Mouse (Mus musculus): ENCODE results near the gene Tmem167.
"Not testable (repeated sequence)": the region's sequence is repeated elsewhere in the genome, so short reads cannot be mapped to it uniquely, and the experiment has no call there.

Tmem167 gene

DNA sequence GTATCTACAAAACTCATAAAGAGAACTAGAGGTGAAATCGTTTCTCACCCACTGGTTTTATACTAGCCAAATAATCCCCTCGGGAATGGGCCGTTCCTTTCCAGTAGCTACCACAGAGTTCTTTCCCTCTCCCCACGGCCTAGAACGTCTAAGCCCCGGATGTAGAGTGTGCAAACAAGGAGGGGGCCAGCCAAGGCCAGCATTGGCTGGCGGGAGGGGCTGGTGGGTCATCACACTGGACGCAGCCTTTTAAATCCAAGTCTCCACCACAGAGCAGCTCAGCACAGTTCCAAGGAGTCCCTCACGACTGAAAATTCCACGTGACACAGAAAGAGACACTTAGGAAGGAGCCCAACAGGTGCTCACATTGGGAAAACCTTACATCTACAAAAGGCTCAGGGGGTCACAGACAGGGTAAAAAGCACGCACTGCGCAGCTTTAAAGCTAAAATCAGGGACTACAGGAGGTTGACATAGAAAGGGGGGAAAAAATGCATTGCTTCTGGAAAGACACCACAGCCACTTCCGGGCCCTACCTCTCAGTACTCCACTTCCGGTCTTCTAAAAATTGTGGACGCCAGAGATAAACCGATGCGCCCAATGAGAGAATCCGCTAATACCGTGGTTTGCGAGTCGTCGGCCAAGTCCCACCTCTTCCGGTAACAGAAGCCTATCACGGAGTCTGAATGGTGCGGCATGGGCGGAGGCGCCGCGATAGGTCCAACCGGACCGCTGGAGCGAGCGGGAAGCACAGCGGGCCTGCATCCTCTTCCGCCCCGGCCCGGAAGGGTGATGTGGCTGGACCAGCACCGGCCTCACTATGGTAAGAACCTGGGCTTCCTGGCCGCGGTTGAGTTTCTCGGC is at the start of gene Tmem167, which contains the start of gene Xrcc4:
Tmem167 (plus strand) TSS at position 162 of the 863 bp plus-strand sequence.
Xrcc4 (minus strand) TSS at position 647 of the 863 bp plus-strand sequence.
- peak; percentile 91 to 92 for DNase-seq

- DNase-seq = no peak
These were observed 49.3 kb upstream of the Tmem167 start for GRCm38 (mm10) chr13:90039613-90040012.

GRCm38 (mm10) chr13:90051735-90052134 is 37.2 kb upstream of the Tmem167 start:
- peak; percentile 26 to 36 for DNase-seq

DNA sequence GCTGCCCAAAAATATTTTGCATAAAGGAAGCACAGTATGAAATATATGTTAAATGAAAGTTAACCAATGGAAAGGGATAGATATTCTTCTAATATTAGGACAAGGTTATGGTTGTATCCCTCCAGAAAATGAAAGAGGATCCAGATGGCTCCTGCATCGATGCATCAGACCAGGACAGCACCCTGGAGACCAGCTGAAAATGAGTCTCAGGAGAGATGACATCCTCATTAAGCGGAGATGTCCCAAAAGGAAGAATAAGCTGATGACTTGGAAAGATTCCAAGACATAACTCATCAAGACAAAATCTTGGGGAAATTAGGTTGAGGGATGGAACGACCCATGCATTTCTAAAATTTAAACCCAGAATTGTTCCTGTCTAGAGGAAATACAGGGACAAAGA is 36.5 kb upstream of the Tmem167 start:
- DNase-seq = no peak

GRCm38 (mm10) chr13:90061877-90062276 is 27.0 kb upstream of the Tmem167 start:
- no peak for DNase-seq

GRCm38 (mm10) chr13:90089825-90090183 is 881 bp downstream of the Tmem167 start:
- DNase-seq = no peak

DNA sequence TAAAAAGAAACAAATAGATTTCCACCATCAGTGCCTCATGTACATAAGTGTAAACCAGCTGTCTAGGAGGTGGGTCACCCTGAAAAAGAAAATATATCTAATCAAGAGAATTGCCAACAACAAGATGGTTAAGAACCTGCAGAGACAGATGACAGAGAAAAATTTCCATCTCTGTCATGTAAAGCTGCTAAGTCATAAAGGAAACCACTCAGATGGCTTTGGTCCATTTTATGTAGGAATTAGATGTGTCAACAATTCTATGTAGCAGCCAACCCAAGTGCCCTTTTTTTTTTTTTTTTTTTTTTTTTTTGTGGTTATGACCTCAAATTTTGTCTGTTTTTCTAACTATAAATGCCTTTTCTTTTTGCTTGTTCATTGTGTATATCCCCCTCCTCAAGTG is 12.6 kb downstream of the Tmem167 start:
- DNase-seq = no peak

DNA sequence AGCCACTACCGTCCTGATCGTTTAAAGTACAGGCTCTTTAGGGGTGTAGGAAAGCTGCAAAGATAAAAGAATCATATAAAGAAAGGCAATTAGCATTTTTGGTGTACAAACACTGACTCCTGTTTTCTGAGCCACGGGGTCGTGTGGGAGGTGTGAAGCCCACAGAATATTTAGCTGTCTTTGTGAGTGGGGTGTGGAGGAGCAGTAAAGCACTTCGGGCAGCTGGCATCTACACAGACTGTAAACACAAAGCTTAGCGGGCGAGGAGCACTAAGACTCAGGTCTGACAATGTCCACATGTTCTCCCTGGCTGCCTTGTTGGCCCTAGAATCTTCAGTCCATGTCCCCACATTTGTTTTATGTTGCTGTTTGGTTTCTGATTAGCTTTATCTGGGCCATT is 17.2 kb downstream of the Tmem167 start:
- DNase-seq = no peak

- not testable (repeated sequence) for DNase-seq
These were observed 19.8 kb downstream of the Tmem167 start for GRCm38 (mm10) chr13:90108746-90109145.

DNA sequence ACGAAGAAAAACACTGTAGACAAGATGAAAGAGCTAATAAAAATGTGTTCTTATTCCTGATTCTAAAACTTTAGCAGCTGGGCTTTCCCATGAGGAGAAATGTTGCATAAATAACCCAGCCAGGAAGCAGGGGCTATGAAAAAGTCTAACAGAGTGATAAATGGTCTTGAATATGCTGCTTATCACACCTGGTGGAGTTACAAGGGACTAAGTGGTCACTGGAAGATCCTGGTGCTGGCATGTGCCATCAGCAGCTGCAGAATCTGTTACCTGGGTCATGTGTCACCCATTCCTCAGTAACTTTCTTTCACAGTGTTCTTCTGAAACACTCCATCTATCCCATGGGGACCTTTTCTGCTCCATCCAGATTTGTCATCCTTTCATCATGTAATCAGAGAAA is 22.8 kb downstream of the Tmem167 start:
- DNase-seq = no peak

GRCm38 (mm10) chr13:90136156-90136910 is 47.4 kb downstream of the Tmem167 start:
- no peak for DNase-seq

DNA sequence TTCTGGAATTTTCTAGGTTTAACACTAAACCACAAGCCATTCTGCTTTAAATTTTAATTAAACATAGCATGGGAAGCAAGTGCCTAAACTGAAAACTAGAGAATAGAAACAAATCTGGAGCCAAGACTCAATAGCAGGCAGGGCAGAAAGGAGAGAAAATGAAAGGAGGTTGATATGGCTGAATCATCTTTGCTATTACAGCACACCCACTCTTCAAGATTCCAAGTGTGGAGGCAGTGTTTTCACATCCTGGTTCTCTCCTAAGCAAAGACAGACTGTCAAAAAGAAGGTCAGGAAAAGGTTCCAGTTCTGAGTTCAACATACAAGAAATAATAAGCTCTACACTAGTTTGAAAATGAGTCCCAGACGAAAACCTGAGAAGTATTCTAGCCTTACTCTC is 52.8 kb downstream of the Tmem167 start:
- no peak for DNase-seq

- no peak for DNase-seq
These were observed 54.3 kb downstream of the Tmem167 start for GRCm38 (mm10) chr13:90143245-90143644.

- no peak for DNase-seq
These were observed 63.0 kb downstream of the Tmem167 start for GRCm38 (mm10) chr13:90151881-90152280.

GRCm38 (mm10) chr13:90152536-90153273 is 63.8 kb downstream of the Tmem167 start:
- no peak for DNase-seq

DNA sequence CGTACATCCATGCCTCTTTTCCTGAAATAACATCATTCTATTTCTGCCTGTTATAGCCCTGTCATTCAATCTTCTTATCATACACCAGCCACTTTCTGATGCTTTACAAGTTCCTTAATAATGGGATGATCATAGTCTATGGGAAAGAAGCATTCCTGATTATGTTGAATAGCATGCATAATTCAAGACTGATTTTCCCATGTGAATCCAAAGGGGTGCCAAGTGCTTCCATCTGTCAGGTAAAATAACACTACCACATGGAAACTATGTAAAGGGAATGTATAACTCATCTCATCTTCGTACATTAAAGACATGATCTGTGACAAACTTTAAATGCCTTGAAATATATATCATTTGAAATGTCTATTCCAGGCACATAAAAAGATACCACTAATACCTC is 75.2 kb downstream of the Tmem167 start:
- DNase-seq = no peak

DNA sequence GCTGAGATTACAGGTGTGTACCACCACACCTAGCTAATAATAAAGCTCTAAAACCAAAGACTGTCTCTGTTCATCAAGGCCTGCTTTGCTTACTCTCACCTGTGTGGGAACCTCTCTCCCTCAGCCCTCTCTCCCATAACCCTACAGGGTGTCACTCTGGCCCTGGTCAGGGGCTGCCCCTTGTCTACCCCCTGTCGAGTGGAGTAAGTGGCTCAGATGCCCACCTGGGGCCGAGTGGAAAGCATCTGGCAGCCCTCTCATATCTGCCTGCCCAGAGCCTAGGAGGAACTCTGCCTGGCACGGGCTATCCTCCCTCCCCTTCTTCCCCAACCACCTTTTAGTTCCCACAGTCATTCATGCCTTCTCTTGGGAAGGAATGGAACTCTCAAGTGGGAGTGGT is 78.1 kb downstream of the Tmem167 start:
- no peak for DNase-seq

DNA sequence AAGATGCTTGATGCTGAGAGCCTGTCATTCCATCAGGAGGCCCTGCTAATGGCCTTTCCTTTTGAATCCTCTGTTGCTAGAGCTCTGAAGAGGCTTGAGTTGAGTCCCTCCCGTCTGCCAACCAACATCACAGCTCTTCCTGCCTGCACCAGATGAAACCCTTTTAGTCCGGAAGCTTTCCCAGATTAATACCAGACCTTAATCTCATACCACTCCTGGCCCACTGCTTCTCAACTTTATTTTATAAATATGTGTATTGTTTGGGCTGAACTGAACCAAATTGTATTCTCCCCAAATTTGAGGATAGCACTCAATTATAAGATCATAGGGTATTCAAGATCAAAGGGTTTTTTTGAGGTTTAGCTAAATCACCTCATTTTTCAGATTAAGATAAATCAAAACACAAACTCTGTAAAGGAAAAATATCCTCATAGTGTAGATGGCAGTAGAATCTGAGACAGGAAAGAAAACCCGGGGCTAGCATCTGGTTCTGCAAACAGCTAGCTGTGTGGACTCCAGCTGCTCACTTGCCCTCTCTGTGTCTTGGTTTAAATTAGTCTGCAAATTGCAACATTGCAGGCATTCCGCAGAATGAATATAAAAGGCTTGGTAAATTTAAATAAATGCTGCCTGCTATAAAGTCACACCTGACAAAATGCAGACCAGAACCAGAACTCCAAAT is 81.3 kb downstream of the Tmem167 start:
- no peak for DNase-seq

DNA sequence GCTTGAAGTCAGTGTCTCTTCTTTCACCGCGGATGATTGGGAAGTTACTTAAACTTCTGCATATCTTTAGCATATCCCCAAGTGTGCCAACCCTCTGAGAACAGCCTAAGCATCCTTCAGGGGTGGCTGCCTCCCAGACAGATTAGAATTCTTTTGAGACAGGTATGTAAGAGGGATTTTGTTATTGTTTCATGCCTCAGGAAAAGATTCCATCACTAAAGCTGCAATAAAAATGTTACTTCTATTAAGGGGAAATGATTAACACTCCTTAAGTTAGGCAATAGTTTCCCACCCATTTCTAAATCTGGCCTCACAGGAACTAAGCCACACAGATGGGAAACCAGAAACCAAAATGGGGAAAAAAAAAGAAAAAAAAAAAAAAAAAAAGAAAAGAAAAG is 81.9 kb downstream of the Tmem167 start:
- no peak for DNase-seq

GRCm38 (mm10) chr13:90171390-90171789 is 82.5 kb downstream of the Tmem167 start:
- DNase-seq = no peak

DNA sequence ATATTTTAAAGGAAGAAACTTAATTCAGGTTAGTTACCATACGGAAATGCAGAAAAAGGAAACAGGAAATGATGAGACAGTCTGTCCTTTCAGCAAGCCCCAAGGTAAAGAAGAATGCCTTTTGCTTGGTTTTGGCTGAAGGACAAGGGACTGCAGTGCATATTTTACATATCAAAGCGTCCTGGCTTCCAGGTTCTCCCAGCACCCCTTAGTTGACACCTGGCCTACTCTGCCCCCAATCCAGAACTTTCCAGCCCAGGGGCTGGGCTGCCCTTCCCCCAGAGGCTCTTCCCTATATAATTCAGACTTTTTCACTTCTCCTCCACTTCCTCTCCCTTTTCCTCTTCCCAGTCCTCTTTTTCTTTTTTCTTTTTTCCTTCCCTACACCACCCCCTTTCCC is 86.7 kb downstream of the Tmem167 start:
- DNase-seq = no peak

- DNase-seq = no peak
These were observed 93.3 kb downstream of the Tmem167 start for GRCm38 (mm10) chr13:90182262-90182661.

DNA sequence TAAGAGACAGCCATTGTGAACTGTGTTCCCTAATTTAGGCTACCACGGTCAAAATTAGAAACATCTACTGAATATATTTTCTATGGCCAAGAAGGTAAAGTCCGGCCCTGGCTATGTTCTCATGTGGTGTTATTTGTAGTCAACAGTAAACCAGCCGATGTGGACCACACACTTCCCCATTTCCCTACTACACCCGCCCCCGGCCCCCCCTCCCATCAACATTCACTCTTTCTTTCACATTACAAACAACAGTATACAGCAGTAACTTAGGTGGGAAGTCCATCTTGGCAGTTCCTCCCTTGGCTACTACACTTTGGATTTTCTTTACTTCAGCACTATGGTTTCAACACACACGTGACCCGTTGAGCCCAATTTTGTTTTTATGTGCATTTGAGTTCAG is 94.6 kb downstream of the Tmem167 start:
- no peak for DNase-seq
